Mouse (Mus musculus) kidney, adult 8-10 months (tissue): ENCODE data around the gene Mpo.

Experiments
- DNase-seq, 2 experiments: peaks; one replicate each; pipeline ENCODE4 v3.0.0; 2022

Gene Mpo

GRCm38 (mm10) chr11:87793460-87793859, at the start of gene Mpo:
TSS of gene Mpo (plus strand) at chr11:87793581.
- no peak for DNase-seq

DNA sequence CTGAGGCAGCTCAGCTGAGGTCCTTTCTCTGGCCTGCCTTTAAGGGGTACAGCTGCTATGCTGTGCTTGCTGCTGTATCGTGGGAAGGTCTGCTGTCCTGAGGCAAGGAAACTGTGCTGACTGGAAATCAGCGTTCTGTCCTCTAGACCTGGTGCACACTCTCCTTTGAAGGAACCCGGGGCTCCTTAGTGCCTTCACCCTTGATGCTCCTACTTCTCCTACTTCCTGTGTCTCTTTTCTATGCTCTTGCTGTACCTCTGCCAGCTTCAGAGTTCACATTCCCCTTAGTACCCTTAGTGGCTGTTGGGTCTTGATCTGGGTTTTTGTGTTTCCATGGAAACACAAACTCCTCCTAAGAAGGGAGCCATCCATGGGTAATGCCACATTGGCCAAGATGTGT, 49.7 kb upstream of the Mpo start:
- no peak for DNase-seq

GRCm38 (mm10) chr11:87744964-87745363, 48.4 kb upstream of the Mpo start:
- no peak for DNase-seq

DNA sequence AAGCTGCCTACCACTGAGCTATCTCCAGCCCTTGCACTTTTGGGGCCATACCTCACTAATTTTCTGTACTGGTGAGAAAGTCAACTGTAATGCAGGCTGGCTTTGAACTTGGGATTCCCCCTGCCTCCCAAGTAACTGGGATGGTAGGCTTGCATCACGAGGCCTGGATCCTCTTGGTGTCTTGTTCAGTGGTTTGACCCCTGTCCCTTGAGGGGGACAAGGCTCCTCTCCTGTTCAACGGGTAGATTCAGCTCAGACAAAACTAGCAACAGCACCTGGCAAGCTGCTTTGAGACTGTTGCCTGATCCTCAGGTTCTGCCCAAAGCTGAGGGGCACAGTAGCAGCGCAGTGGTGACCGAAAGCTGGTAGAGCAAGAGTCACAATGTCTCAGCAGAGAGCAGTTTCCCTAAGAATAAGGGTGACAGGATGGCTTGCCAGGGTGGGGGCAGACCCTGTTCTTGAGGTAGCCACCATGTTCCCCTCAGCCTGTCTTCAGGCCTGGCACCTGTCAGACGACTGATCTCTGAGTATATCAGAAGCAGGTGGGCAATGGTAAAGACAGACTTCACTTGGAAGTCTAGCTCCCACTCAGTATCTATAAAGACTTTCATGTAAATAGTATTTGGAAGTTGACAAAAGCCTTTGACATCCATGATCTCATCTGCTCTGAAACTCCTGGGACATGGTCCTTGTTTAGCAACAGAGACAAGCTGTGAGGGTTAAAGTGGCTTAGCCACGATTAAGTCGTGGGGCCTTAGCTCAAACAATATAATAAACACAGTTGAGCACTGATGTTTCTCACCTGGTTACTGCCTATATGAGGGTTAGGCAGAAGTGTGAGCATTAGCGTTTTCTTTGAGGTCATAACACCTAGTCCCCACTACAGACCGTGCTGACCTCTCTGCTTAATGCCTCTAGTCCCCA, 47.5 kb upstream of the Mpo start:
- DNase-seq = no peak

GRCm38 (mm10) chr11:87747312-87747711, 46.1 kb upstream of the Mpo start:
- no peak for DNase-seq

DNA sequence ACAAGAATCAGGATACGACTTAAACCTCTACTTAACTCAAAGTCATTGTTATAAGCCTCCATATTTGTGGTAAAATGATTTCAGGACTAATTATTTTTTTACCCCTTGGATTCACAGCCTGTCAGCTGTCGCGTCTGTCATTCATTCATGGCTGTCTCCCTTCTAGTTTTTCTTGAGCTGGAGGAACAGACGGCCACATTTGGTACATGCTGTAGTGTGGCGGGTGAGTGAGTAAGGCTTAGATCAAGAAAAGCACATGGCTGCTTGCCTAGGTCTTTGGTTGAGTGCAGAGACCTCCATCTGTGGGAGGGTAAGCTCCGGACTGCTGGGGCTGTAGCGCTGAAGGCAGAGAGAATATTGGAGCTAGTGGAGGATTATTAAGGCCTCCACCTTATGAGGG, 45.7 kb upstream of the Mpo start:
- no peak for DNase-seq

DNA sequence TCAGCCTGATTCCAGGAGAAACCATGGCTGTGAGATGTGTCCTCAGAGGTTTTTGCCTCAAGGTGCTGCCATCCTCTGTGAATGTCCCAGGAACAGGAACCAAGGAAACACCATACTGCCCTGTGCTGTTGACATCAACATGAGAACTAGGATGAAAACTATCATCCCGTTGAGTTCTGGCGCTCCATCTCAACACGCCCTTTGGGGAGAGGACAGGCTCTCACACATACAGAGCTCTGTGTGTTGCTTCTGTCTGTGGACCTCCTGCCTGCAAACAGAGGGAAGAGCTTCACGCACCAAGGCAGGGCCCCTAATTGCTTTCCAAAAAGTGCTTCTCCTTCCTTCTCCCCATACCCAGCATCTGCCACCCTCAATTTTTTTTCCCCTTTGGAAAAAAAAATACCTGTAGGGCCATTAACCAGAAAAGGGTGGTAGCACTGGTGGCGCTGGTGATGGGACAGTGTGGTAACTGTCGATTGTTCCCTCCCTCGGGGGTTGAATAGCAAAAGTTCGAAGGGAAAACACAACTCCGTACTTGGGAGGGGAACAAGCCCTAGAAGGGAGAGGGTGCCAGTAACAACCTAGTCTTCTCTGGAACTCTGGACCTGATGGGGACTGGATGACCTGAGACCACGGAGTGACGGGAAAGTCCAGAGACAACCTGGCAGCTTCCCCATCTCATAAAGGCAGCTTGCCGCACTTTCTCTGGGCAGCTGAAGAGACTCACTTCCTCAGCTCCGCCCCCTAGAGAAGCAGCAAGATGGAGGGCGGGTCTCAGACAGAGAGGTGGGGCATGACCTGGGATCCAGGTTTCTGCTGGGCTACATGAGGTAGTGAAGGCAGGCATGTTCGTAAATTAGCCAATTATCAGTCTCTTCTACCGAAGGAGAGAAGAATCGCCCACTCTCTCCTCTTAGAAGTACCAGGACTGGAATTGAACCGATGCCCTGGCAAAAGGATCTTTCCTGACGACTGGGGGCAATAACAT, 45.0 kb upstream of the Mpo start:
- DNase-seq = peak in 1 of 2 experiments; percentile 16

DNA sequence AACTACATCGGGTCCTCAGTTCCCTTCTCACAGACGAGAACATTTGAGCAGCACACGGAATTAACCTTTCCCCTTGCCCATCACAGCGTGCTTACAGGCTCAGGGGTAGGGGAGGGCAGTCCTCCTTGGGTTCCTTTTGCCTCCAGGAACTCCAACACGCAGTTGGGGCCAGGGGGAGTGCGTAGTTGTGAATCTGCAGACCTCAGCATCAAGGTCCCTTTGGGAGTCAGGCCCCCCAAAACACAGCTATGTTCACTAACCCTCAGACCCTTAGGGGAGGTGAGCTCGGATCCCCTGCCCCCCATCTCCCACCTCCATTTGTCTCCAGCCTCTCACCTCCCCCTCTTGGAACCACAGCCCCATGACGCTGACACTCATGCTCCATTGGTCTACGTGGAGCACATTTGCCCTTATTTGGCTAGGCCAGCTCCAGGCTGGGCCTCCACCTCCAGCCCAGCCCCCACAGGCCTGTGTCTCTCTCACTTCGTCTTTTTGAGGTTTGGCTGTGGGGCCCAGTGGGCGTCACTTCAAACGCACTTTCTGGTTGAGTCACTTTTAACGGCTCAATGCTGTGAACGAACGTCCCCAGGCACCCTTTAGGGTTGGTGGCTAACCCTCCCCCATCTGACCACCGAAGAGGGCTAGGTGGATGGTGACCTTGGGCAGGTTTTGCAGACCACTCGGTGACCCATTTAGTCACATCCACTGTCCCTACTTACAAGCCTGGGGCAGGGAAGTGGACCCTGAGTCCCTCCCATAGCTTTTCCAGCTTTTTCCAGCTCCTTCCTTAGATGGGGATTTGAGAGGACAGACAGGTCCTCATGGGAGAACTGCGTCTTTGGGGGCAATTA, 44.0 kb upstream of the Mpo start:
- peak in 1 of 2 experiments; percentile 20 for DNase-seq

GRCm38 (mm10) chr11:87750043-87750421, 43.3 kb upstream of the Mpo start:
- DNase-seq = no peak

DNA sequence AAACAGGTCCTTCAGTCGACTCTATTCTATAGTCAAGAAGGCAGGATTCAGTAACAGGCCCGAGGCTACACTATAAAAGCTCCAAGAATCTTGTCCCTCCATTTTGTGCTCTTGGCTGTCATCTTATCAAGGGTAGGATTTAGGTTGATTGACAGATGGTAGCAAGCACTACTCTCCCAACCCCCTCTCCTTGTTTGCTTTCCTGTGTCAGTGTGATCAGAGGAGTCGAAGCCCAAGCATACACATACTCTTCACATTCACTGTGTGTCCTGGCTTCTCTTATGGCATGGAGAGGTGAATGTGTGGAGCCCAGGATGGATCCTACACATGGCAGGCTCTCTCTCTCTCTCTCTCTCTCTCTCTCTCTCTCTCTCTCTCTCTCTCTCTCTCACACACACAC, 42.9 kb upstream of the Mpo start:
- no peak for DNase-seq

- no peak for DNase-seq
Measured at GRCm38 (mm10) chr11:87751031-87751430, 42.4 kb upstream of the Mpo start.

DNA sequence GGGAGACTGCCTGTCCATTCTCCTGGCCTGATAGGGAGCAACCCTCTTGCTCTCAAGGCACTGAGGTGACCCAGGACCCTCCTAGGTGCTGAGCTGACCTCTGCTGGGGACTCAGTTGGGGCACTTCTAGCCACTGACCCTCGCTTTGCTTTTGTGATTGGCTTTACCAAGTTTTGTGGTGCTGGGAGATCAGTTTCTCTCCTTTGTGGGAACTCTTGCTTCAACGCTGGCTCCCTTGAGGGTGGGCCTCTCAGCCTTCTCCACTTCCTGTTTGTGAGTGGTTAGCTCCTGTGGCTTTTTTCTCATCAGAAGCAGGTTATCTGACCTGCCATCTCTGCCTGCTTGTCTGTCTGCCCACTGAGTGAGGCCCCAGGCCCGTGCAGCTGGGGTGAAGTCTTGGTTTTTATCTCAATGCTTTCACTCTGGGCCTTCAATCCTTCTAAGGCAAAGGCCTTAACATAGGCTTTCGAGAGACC, 41.9 kb upstream of the Mpo start:
- DNase-seq = no peak

DNA sequence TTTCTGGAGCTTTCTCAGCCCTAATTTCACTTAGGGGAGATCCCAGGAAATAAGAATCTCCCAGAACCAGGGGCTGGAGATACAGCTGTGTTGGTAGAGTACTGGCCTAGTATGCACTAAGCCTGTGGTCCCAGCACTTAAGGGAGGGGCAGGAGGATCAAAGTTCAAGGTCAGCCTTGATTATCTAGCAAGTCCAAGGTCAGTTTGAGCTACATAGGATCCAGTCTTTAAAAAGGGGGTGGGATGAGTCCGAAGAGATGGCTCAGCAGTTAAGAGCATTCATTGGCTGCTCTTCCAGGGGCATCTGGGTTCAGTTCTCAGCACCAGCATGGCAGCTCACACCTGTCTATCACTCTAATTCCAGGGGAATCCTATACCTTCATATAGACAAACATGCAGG, 41.1 kb upstream of the Mpo start:
- DNase-seq = no peak

GRCm38 (mm10) chr11:87753255-87753654, 40.1 kb upstream of the Mpo start:
- DNase-seq = no peak

DNA sequence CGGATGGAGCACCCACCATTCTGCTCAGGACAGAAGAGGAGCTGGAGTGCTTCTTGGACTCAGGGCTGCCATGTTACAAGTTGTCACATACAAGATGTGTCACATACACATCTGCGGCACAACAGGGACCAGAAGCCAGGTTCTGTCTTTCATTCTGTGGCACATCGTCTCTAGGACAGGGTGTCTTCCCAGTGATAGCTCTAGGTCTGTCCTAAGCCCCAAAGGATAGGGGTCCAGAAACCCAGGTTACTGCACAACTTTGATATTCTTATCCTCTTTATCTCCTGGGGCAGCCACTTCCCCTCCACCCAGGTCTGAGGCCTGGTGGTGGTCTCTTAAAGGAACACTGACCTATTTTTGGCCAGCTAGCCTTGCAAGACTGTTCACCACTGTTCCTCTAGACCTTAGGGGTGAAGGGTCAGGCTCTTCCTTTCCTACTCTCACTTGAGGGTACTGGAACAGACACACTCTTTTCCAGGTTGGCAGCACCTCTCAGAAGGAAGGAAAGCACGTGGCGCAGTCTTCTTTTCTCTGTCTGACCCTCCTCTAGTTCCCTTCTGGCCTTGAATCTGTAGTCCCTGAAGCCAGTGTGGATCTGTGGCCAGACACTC, 39.4 kb upstream of the Mpo start:
- DNase-seq = no peak

DNA sequence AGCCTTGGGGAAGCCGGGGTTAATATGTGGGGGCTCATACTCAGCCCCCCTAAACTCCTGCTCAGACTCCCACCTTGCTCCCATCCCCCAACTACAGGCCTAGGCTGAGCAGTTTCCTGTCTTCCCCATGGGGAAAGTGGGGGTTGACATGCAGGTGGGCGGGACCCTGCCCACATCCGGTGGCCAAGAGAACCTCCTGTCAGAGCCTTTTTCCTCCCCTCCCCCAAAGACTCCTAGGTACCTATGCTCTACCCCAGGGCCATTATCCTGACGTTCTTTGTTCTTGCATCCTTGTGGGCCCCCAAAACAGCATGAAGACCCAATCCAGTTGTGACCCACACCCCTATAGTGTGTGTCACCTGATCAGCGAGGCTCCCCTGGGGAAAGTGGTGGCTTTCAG, 38.8 kb upstream of the Mpo start:
- DNase-seq = no peak

DNA sequence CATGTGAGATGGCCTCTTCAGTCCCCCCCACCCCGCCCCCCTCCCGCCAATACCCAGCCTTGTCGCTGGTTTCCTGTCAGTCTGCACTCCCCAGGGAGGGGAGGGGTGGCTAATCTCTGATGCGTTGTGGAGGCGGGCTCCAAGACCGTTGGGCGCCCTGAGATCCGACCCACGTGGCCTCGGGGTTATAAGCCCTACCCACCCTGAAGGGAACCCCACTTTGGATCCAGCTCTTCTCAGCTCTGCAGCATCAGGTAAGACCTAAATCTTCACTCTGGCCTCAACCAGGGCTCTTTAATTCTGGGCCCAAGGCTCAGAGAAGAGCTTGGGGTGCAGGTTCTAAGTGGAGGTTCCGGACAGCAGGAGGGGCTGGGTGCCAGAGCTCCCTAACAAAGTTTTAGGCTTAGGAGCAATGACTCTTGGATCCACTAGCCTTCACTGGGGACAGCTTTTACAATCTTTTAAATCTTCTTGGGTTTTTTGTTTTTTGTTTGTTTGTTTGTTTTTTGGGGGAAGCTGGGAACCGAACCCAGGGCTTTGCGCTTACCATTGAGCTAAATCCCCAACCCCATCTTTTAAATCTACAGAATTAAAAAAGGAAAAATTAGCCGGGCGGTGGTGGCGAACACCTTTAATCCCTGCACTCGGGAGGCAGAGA, 37.9 kb upstream of the Mpo start:
- peak in 1 of 2 experiments; percentile 28 for DNase-seq

- DNase-seq = no peak
Measured at GRCm38 (mm10) chr11:87756251-87756820, 37.0 kb upstream of the Mpo start.

DNA sequence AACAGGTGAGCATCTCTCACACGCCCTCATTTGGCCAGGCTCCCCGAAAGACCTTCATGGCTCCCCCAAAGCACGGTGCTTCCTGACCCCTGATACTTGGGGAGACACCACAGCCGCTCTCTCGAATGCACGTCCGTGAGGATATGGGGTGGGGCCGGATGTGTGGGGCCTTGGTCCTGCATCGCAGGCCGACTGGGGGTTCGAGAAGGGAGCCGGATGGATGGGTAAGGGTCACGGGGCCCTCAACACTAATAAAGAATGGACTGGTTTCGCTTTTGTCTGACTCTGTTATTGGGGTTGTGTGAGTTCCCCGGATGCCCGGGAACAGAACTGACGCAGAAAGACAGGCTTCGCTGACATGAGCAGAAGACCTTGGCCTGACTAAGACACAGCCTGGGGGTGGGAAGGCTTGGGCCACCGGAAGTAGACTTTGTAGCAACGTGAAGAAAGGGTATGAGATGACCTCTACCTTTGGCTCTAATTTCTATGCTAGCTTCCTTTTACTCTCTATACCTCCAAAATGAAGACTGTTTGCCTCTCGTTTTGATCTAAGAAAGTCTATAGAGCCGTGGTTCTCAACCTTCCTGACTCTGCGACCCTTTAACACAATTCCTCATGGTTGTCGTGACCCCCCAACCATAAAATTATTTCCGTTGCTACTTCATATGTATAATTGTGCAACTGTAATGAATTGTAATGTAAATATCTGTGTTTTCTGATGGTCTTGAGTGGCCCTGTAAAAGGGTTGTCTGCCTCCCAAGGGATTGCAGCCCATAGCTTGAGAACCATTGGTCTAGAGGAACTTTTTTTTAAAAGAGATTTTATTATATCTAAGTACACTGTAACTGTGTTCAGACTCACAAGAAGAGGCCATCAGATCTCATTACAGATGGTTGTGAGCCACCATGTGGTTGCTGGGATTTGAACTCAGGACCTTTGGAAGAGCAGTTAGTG, 36.1 kb upstream of the Mpo start:
- no peak for DNase-seq
